Mouse (Mus musculus): Measurements from ENCODE around the gene Tbcb.

GRCm38 (mm10) chr7:30192088-30192487 lies 40.0 kb downstream of the Tbcb start:
- no peak for TF ChIP-seq CTCF (IDR thresholded peaks at IDR 0.05; ENCODE audit: extremely low read depth, insufficient read depth, low read length)
- TF ChIP-seq POLR2A (IDR thresholded peaks at IDR 0.05; ENCODE audit: extremely low read depth, insufficient read depth, low read length), result no peak
